Mouse (Mus musculus) kidney, embryonic 15.5 days (tissue): ENCODE results near the gene Slc12a8. TPM values are rescaled to one million over a fixed set of nuclear protein-coding genes. Genes with fewer than 3 reads are reported as not detected.
"Not testable (repeated sequence)": the region's sequence is repeated elsewhere in the genome, so short reads cannot be mapped to it uniquely, and the experiment has no call there.

Experiments
- ATAC-seq: fragments of 200-750 bp; cut with Nextera tagmentation; replicated peaks from 2 replicates; pipeline ENCODE4 v1.8.0; 2017; ENCODE audit warnings: moderate TSS enrichment; ENCODE audit not compliant: low FRiP score
- H3K27ac ChIP-seq: fragments of 300-500 bp; sonication (generic); 2 replicates; pipeline ENCODE4 v1.5.1; 2015; ENCODE audit warnings: mild to moderate bottlenecking, inconsistent platforms
- H3K27me3 ChIP-seq: fragments of 300-500 bp; sonication (generic); 2 replicates; pipeline ENCODE4 v1.6.1; 2015; ENCODE audit warnings: inconsistent platforms
- H3K36me3 ChIP-seq: fragments of 300-500 bp; sonication (generic); 2 replicates; pipeline ENCODE4 v1.6.1; 2015; ENCODE audit warnings: inconsistent platforms
- H3K4me1 ChIP-seq: fragments of 300-500 bp; sonication (generic); 2 replicates; pipeline ENCODE4 v1.6.1; 2015; ENCODE audit warnings: inconsistent platforms
- H3K4me2 ChIP-seq: fragments of 300-500 bp; sonication (generic); 2 replicates; pipeline ENCODE4 v1.6.1; 2015; ENCODE audit warnings: moderate library complexity, mild to moderate bottlenecking, inconsistent platforms
- H3K4me3 ChIP-seq: fragments of 300-500 bp; sonication (generic); replicated peaks from 2 replicates; pipeline ENCODE4 v1.5.1; 2015; ENCODE audit warnings: mild to moderate bottlenecking, inconsistent platforms
- H3K9ac ChIP-seq: fragments of 300-500 bp; sonication (generic); 2 replicates; pipeline ENCODE4 v1.6.1; 2015; ENCODE audit warnings: mild to moderate bottlenecking, inconsistent platforms
- H3K9me3 ChIP-seq: fragments of 300-500 bp; sonication (generic); replicated peaks from 2 replicates; pipeline ENCODE4 v1.6.1; 2016; ENCODE audit warnings: inconsistent platforms
- WGBS: fragments of 180-500 bp; shearing (Covaris S2); methylation state at CpG from one replicate; pipeline ENCODE4 v1.1.7; 2015; ENCODE audit warnings: mixed read lengths; 5-methylcytosine and 5-hydroxymethylcytosine counted together
- polyA plus RNA-seq: library from polyadenylated mRNA; unstranded; fragments of >200 nt; fragmentation: Nextera tagmentation; extraction: Ambion mirVana; gene quantifications from 2 replicates; pipeline ENCODE4 v1.2.1, GENCODE M21; 2015

Slc12a8 gene
- polyA plus RNA-seq: 0.84 and 1.4 TPM in 2 replicates

DNA sequence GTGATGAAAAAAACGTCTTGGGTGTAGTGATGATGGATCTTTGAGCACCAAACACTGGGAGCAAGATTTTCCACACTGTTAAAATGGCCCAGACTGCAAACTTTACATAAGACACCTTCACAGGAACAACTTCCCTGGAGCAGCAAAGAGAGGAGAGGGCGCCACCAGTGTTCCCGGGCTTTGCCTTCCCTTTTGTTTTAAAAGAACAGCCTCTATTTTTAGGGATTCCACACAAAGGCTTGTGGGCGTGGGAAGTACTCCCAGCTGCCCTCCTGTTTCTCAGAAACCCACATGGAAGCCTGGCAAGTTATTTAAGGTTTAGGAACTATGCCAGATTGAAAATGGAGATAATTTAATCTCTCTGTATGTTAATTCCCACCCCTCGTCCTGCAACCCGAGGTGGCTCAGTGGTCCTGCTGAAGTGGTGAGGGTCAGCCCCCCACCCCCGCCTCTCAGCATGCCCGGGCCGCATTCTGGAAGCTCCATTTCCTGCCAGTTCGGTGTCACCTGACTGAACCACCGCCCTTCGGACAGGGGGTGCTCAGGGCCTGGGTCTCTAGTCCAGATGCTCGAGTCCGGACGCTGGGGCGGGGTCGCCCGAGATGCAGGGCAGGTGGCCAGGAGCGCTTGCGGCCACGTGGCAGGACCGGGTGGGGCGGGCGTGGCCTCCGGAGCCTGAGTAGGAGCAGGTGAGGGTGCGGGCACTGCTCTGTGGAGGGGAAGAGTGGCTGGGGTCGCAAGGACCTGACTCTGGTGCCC lies at the start of gene Slc12a8:
Gene Slc12a8 (plus strand): TSS at position 522 of the 759 bp plus-strand sequence.
- Histone ChIP-seq H3K27ac (no peak within 1 kb of the TSS), H3K9me3 (no peaks in the 10 kb centered on the region), H3K27me3 (no peaks in the 10 kb centered on the region), H3K4me2 (peak within 1 kb of the TSS; percentile 70), H3K4me3 (peak within 1 kb of the TSS; percentile 38), H3K9ac (peak within 1 kb of the TSS; percentile 25), H3K4me1 (peaks cover 19% of the 10 kb centered on the region), H3K36me3 (no peaks in the 10 kb centered on the region)
- 0 out of 2 replicates have a peak, but pooled peaks have one; percentile 22 for ATAC-seq
- 9% methylated on average over 27 of the region's 27 CpGs for WGBS

- 65% methylated on average over 6 of the region's 6 CpGs for WGBS
- H3K36me3 ChIP-seq: peaks cover 38% of the 10 kb centered on the region
- H3K9ac ChIP-seq: no peak overlapping the region
- H3K27ac ChIP-seq: no peak overlapping the region
- H3K4me2 ChIP-seq: no peak overlapping the region
- ATAC-seq: no peak
- H3K9me3 ChIP-seq: no peaks in the 10 kb centered on the region
- H3K27me3 ChIP-seq: no peaks in the 10 kb centered on the region
- peaks cover 6% of the 10 kb centered on the region; the same call in 1 of the 2 replicates for H3K4me1 ChIP-seq
- no peak overlapping the region for H3K4me3 ChIP-seq
Measured at GRCm38 (mm10) chr16:33467451-33467850, 49.7 kb upstream of the Slc12a8 start.

GRCm38 (mm10) chr16:33469973-33470372 lies 47.2 kb upstream of the Slc12a8 start:
- Histone ChIP-seq H3K4me2 (no peak overlapping the region), H3K9me3 (no peaks in the 10 kb centered on the region), H3K27me3 (no peaks in the 10 kb centered on the region), H3K27ac (no peak overlapping the region), H3K36me3 (peaks cover 43% of the 10 kb centered on the region), H3K4me3 (no peak overlapping the region), H3K9ac (no peak overlapping the region), H3K4me1 (0 out of 2 replicates have a peak, but pooled peaks cover 3% of the 10 kb centered on the region)
- ATAC-seq: no peak

GRCm38 (mm10) chr16:33474381-33474780 lies 42.7 kb upstream of the Slc12a8 start:
- Histone ChIP-seq H3K9ac (no peak overlapping the region), H3K4me3 (no peak overlapping the region), H3K27me3 (no peaks in the 10 kb centered on the region), H3K4me1 (no peaks in the 10 kb centered on the region), H3K4me2 (no peak overlapping the region), H3K36me3 (peaks cover 61% of the 10 kb centered on the region), H3K27ac (no peak overlapping the region), H3K9me3 (no peaks in the 10 kb centered on the region)
- no peak for ATAC-seq
- WGBS: 97% methylated on average over 6 of the region's 6 CpGs

- no peak for ATAC-seq
- no peaks in the 10 kb centered on the region for H3K9me3 ChIP-seq
- H3K27ac ChIP-seq: no peak overlapping the region
- peaks cover 66% of the 10 kb centered on the region for H3K36me3 ChIP-seq
- H3K4me2 ChIP-seq: no peak overlapping the region
- no peak overlapping the region for H3K4me3 ChIP-seq
- no peaks in the 10 kb centered on the region for H3K27me3 ChIP-seq
- H3K4me1 ChIP-seq: no peaks in the 10 kb centered on the region
- H3K9ac ChIP-seq: no peak overlapping the region
Measured at GRCm38 (mm10) chr16:33479926-33480325, 37.2 kb upstream of the Slc12a8 start.

DNA sequence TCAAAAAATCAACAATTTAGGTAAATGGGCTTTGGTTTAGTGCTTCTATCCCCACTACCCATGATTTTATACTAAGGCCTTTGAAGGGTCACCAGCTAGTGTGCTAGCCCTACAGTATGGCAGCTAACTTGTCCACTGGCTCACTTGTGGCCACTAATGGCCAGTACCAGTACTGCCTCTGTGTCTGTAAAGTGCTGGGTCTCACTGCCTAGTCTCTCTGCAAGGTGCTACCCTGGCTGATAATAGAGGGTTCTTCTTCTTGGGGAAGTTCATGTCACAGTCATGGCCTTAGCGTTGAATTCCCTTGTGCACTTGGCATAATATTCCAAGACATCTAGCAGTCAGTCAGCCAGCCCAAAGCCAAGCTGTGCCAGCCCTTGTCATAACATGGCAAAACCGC lies 36.0 kb upstream of the Slc12a8 start:
- Histone ChIP-seq H3K36me3 (peaks cover 69% of the 10 kb centered on the region), H3K4me3 (no peak overlapping the region), H3K4me1 (no peaks in the 10 kb centered on the region), H3K27me3 (no peaks in the 10 kb centered on the region), H3K9me3 (no peaks in the 10 kb centered on the region), H3K4me2 (no peak overlapping the region), H3K27ac (no peak overlapping the region), H3K9ac (no peak overlapping the region)
- no peak for ATAC-seq
- WGBS: 90% methylated on average over 2 of the region's 2 CpGs

- Histone ChIP-seq H3K4me3 (no peak overlapping the region), H3K36me3 (peaks cover 62% of the 10 kb centered on the region), H3K9ac (no peak overlapping the region), H3K4me2 (no peak overlapping the region), H3K9me3 (no peaks in the 10 kb centered on the region), H3K27me3 (no peaks in the 10 kb centered on the region), H3K27ac (no peak overlapping the region), H3K4me1 (no peaks in the 10 kb centered on the region)
- WGBS: 98% methylated on average over 3 of the region's 3 CpGs
- ATAC-seq: no peak
Measured at GRCm38 (mm10) chr16:33482309-33482708, 34.8 kb upstream of the Slc12a8 start.

GRCm38 (mm10) chr16:33487709-33488108 lies 29.4 kb upstream of the Slc12a8 start:
- Histone ChIP-seq H3K36me3 (peaks cover 56% of the 10 kb centered on the region), H3K4me3 (no peak overlapping the region), H3K9ac (no peak overlapping the region), H3K9me3 (no peaks in the 10 kb centered on the region), H3K4me2 (no peak overlapping the region), H3K27ac (no peak overlapping the region), H3K4me1 (no peaks in the 10 kb centered on the region), H3K27me3 (no peaks in the 10 kb centered on the region)
- 83% methylated on average over 4 of the region's 4 CpGs for WGBS
- ATAC-seq: no peak

DNA sequence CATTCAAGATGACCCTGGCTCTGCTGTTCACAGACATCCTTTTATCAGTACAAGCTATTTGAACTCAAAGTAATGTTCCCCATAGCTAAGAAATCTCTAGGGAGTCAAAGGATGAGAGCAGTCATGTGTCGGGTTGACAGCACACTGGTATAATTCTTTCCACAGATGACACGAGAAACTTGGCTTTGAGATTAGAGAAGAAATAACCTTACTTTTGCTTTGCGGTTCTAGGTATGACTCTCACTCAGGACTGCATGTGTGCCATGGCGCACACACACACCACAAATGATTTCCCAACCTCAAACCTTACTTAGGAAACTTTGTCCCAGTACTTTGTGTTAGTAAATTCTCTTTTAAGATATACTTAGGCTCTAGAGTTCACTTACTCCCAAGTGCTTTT lies 22.8 kb upstream of the Slc12a8 start:
- Histone ChIP-seq H3K4me2 (no peak overlapping the region), H3K4me3 (no peak overlapping the region), H3K27me3 (no peaks in the 10 kb centered on the region), H3K9ac (no peak overlapping the region), H3K4me1 (no peaks in the 10 kb centered on the region), H3K36me3 (peaks cover 52% of the 10 kb centered on the region), H3K27ac (no peak overlapping the region), H3K9me3 (no peaks in the 10 kb centered on the region)
- no peak for ATAC-seq
- 95% methylated on average over 4 of the region's 4 CpGs for WGBS

GRCm38 (mm10) chr16:33508082-33508481 lies 9.0 kb upstream of the Slc12a8 start:
- Histone ChIP-seq H3K9me3 (no peaks in the 10 kb centered on the region), H3K9ac (no peak overlapping the region), H3K4me1 (no peaks in the 10 kb centered on the region), H3K4me3 (no peak overlapping the region), H3K27ac (no peak overlapping the region), H3K4me2 (no peak overlapping the region), H3K27me3 (no peaks in the 10 kb centered on the region), H3K36me3 (peaks cover 12% of the 10 kb centered on the region; the same call in 1 of the 2 replicates)
- WGBS: 90% methylated on average over 4 of the region's 4 CpGs
- no peak for ATAC-seq

GRCm38 (mm10) chr16:33509231-33509630 lies 7.9 kb upstream of the Slc12a8 start:
- not testable (repeated sequence) for H3K36me3 ChIP-seq, H3K4me2 ChIP-seq, H3K27ac ChIP-seq, H3K9me3 ChIP-seq, H3K9ac ChIP-seq, ATAC-seq, H3K27me3 ChIP-seq, H3K4me1 ChIP-seq, H3K4me3 ChIP-seq
- 67% methylated on average over 2 of the region's 2 CpGs for WGBS

- H3K27ac ChIP-seq, H3K4me3 ChIP-seq, H3K27me3 ChIP-seq, H3K9ac ChIP-seq, H3K36me3 ChIP-seq, H3K4me2 ChIP-seq, H3K4me1 ChIP-seq, ATAC-seq, H3K9me3 ChIP-seq: not testable (repeated sequence)
- 89% methylated on average over 4 of the region's 4 CpGs for WGBS
Measured at GRCm38 (mm10) chr16:33510856-33511255, 6.3 kb upstream of the Slc12a8 start.

DNA sequence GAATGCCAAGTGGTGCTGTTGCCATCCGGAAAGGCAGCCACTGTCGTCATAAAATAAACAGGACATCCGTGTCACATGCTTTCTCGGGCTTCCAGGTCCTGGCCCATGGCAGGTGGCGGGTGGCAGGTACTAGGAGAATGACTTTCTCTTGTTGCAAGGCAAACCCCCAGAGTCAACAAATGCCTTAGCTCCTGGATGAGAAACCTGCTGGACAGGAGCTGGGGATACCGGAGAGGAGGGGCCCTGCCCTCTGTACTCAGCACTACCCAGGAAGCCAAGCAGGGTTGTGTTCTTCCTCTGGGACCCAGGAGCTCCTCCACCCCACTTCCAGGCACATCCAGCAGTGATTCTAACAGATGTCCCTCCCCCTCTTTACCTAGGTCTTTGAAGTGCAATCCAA lies 4.6 kb upstream of the Slc12a8 start:
- Histone ChIP-seq H3K27ac (no peak overlapping the region), H3K9ac (no peak overlapping the region), H3K27me3 (no peaks in the 10 kb centered on the region), H3K36me3 (no peaks in the 10 kb centered on the region), H3K4me2 (no peak overlapping the region), H3K4me3 (no peak overlapping the region), H3K9me3 (no peaks in the 10 kb centered on the region), H3K4me1 (peaks cover 9% of the 10 kb centered on the region)
- 78% methylated on average over 6 of the region's 6 CpGs for WGBS
- ATAC-seq: no peak
